Mouse (Mus musculus) cerebellum, adult 9-11 months (tissue): ENCODE results near the gene Morn1.

Experiments
- DNase-seq: peaks from one replicate; pipeline ENCODE4 v3.0.0; 2022

Gene Morn1

GRCm38 (mm10) chr4:155140795-155141265 lies 54.5 kb downstream of the Morn1 start:
- DNase-seq, result peak; percentile 53

GRCm38 (mm10) chr4:155142836-155143235 lies 56.5 kb downstream of the Morn1 start:
- no peak for DNase-seq

- DNase-seq, result no peak
These were observed 57.0 kb downstream of the Morn1 start for GRCm38 (mm10) chr4:155143411-155143810.

GRCm38 (mm10) chr4:155143871-155144502 lies 57.6 kb downstream of the Morn1 start:
- no peak for DNase-seq

GRCm38 (mm10) chr4:155144548-155145180 lies 58.3 kb downstream of the Morn1 start:
- no peak for DNase-seq

GRCm38 (mm10) chr4:155146107-155146823 lies 59.9 kb downstream of the Morn1 start:
- DNase-seq, result no peak

GRCm38 (mm10) chr4:155148453-155148852 lies 62.1 kb downstream of the Morn1 start:
- DNase-seq, result no peak

GRCm38 (mm10) chr4:155148910-155149698 lies 62.7 kb downstream of the Morn1 start:
- peak; percentile 66 for DNase-seq

- peak; percentile 64 for DNase-seq
These were observed 63.5 kb downstream of the Morn1 start for GRCm38 (mm10) chr4:155149941-155150275.

GRCm38 (mm10) chr4:155150276-155151113 lies 64.1 kb downstream of the Morn1 start:
- peak; percentile 74 for DNase-seq

- peak; percentile 53 for DNase-seq
These were observed 64.9 kb downstream of the Morn1 start for GRCm38 (mm10) chr4:155151221-155151788.

GRCm38 (mm10) chr4:155151845-155152244 lies 65.5 kb downstream of the Morn1 start:
- no peak for DNase-seq

- DNase-seq, result peak; percentile 99
These were observed 66.1 kb downstream of the Morn1 start for GRCm38 (mm10) chr4:155152476-155152875.

GRCm38 (mm10) chr4:155153389-155154072 lies 67.2 kb downstream of the Morn1 start:
- peak; percentile 70 for DNase-seq

- no peak for DNase-seq
These were observed 68.6 kb downstream of the Morn1 start for GRCm38 (mm10) chr4:155154986-155155385.

- no peak for DNase-seq
These were observed 70.4 kb downstream of the Morn1 start for GRCm38 (mm10) chr4:155156734-155157133.

GRCm38 (mm10) chr4:155157871-155158542 lies 71.6 kb downstream of the Morn1 start:
- peak; percentile 68 for DNase-seq

GRCm38 (mm10) chr4:155158543-155158917 lies 72.2 kb downstream of the Morn1 start:
- no peak for DNase-seq

GRCm38 (mm10) chr4:155162433-155163319 lies 76.3 kb downstream of the Morn1 start:
- no peak for DNase-seq

- DNase-seq, result no peak
These were observed 76.9 kb downstream of the Morn1 start for GRCm38 (mm10) chr4:155163320-155163651.
